Mouse (Mus musculus) thymus, postnatal 14 days (tissue): ENCODE data around the gene Cpne6.

Source experiments
- DNase-seq: peaks from one replicate; pipeline ENCODE4 v3.0.0; 2021

The Cpne6 gene

DNA sequence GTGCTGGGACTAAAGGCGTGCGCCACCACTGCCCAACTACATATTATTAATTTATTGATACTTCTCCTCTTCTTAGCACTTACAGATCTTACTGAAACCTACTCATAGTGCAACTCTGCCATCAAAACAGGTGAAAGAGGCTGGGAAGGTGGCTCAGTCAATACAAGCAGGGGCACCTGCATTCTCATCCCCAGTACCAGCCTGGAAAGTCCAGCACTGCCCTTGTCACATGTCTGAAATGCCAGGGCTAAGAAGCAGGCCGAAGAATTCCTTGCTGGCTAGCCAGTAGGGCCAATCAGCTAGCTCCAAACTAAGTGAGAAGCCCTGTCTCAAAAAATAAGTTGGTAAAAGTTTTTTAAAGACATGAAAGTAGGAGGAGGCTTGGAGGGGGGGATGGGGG, 47.3 kb downstream of the Cpne6 start:
- no peak for DNase-seq

DNA sequence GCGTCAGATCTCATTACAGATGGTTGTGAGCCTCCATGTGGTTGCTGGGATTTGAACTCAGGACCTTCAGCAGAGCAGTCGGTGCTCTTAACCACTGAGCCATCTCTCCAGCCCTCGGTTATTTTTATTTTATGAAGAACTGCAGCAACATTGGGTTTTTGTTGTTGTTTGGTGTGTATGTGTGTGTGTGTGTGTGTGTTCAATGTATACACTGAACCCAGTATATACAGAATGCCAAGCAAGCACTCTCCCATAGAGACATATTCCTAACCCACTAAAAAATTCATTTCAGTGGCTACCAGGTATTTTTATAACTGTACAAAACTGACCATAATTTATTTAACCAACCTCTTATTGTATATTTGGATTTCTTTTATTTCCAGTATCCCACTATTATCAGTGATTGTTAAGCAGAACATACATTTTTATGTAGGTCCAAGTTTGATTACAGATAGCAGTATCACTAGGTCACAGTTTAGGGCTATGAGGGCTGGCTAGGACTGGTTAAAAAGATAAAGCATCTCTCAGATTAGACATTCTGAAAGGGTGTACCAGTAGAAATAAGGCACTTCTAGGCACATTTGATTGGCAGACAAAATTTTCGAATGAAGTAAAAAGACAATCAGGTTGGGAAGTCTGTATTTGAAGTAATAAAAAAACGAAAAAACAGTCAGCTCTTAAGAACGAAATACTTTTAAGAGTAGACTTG, 48.6 kb downstream of the Cpne6 start:
- no peak for DNase-seq

DNA sequence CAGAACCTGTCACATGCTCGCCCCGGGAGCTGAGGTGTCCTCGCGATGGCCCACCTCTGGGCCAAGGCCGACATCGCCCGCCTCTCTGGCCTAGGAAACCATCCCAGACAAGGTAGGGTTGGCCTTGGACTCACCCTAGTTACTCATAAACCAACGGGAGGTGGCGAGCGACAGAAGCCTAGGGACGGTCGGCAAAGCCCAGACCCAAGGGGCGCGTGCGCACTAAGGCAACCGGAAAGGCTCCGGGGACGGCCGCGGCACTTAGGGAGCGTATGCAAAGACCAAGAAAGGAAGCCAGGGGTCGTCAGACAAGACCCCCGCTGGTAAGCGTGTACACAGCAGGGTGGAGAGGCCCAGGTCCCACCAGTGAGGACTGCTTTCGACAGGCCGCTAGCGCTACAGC, 49.6 kb downstream of the Cpne6 start, which contains the start of gene Dcaf11:
Gene Dcaf11, plus strand, starts transcription at position 208 of the 403 bp plus-strand sequence.
- peak; percentile 91 for DNase-seq

DNA sequence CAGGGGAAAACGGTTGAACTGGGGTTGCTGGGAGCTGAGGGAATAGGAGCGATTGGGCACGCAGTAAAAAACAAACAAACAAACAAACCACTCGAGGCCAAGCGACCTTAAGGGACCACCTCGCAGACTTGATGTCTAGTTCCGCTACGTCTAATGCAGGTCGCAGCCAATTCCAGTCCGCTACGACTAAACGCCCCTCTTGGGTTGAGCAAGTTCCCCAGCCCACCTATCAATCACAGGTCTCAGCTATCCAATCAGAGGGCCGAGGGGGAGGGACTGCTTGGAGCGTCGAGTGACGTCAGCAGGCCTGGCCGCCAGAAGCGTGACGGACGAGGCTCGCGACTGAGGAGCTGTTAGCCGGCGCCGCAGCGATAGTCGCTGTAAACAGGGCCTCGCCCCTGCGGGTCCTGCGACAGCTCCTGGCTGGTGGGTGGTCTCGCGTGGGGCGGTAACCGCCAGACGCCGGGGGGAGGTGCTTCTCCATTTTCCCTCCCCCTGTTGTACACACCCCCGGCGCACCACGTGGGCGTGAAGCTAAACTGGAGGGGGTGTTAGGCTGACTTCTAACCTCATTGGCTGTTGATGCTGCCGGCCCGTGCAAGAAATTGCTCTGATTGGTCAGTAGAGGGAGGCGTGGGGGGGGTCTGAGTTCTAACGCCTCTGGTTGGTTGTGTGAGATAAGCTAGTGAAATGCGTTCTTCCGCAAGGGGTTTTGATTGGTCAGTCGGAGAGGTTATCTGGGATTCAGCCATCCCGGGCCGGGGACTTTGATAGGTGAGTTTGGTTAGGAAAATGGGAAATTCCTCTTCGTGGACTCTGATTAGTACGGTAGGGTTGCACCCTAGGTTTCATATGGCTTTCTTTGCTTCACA, 50.2 kb downstream of the Cpne6 start, which contains the start of gene A730061H03Rik:
Gene A730061H03Rik, minus strand, starts transcription at position 205 of the 872 bp plus-strand sequence.
- DNase-seq: peak; percentile 98

DNA sequence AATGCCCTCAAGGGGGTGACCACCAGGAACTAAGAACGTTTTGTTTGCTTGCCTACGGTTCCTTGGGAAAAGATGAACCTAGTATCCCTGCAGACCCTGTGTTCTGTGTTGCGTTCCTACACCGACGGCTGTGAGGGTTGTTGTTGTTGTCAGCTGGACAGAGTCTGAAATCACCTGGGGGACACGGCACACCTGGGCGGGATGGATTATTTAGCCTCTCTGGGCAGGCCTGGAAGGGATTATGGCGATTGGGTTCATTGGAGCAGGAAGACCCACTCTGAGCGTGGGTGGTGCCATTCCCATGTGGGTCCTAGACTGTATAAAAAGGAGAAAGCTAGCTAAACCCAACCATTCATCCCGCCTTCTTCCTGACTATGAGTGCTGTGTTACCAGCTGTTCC, 51.6 kb downstream of the Cpne6 start:
- no peak for DNase-seq

- no peak for DNase-seq
These were observed 53.0 kb downstream of the Cpne6 start for GRCm38 (mm10) chr14:55563249-55563648.

GRCm38 (mm10) chr14:55565748-55566147, 55.5 kb downstream of the Cpne6 start:
- DNase-seq: no peak
